ENCODE assay signal across 24 mouse cellular contexts in genomic region chr17:4391210-4391609, GRCm38 (mm10).
A peak's percentile ranks its signal among the peaks of the same experiment; 100 is the strongest.
DNase-seq lines count a peak whose midpoint lies in the region; ATAC-seq and TF ChIP-seq lines count a peak whose summit lies in the region.
"Had no signal": no experiment of that assay in that cellular context is flagged by ENCODE, and none has a peak within 500 bp of the region (broad histone marks: within the 10 kb centered on the region; RNA-seq: fewer than 3 reads in every experiment).

No protein-coding gene starts in this region.

- WGBS in liver, adult 2 months: 12% methylated on average over 1 of the region's 1 CpGs
- WGBS in liver, embryonic 12.5 days (ENCODE audit: insufficient replicate concordance): 61% methylated on average over 1 of the region's 1 CpGs
- 29% methylated on average over 1 of the region's 1 CpGs for WGBS in lung, embryonic 16.5 days
- WGBS in lung, adult 2 months: 36% methylated on average over 1 of the region's 1 CpGs

- H3K27ac ChIP-seq in liver, adult 2 months (replicated peaks; ENCODE audit: insufficient read depth, low read depth, low read length): no peak overlapping the region
- no peak overlapping the region for H3K27ac ChIP-seq in liver, embryonic 12.5 days
- peak overlapping the region; percentile 52 for H3K27ac ChIP-seq in lung, embryonic 16.5 days (ENCODE audit: low read length)
- H3K27ac ChIP-seq: embryonic facial prominence, embryonic 10.5 days; embryonic facial prominence, embryonic 12.5 days; forebrain, embryonic 13.5 days; forebrain, embryonic 15.5 days had no signal

- no peaks in the 10 kb centered on the region for H3K27me3 ChIP-seq in liver, adult 2 months (ENCODE audit: control insufficient read depth, insufficient read depth, low read length)
- H3K27me3 ChIP-seq in liver, embryonic 12.5 days (replicated peaks): no peaks in the 10 kb centered on the region
- H3K27me3 ChIP-seq in lung, embryonic 16.5 days (ENCODE audit: control insufficient read depth, insufficient read depth, low read depth, low read length): no peaks in the 10 kb centered on the region
- H3K27me3 ChIP-seq: CH12.LX; embryonic facial prominence, embryonic 12.5 days; forebrain, embryonic 13.5 days; forebrain, embryonic 15.5 days; Patski had no signal

- H3K4me3 ChIP-seq in liver, adult 2 months (ENCODE audit: insufficient read depth, low read depth, low read length): no peak overlapping the region
- no peak overlapping the region for H3K4me3 ChIP-seq in liver, embryonic 12.5 days
- H3K4me3 ChIP-seq in lung, embryonic 16.5 days (ENCODE audit: low read length): no peak overlapping the region
- no peak overlapping the region for H3K4me3 ChIP-seq in lung, adult 2 months (replicated peaks; ENCODE audit: extremely low read depth, low read depth, low read length)
- H3K4me3 ChIP-seq: embryonic facial prominence, embryonic 10.5 days; embryonic facial prominence, embryonic 12.5 days; forebrain, embryonic 13.5 days; forebrain, embryonic 15.5 days had no signal

- H3K9ac ChIP-seq in liver, adult 2 months (ENCODE audit: low read depth, low read length): no peak overlapping the region
- H3K9ac ChIP-seq in liver, embryonic 12.5 days: no peak overlapping the region
- H3K9ac ChIP-seq in lung, embryonic 16.5 days (ENCODE audit: low read length): no peak overlapping the region
- H3K9ac ChIP-seq: embryonic facial prominence, embryonic 12.5 days; forebrain, embryonic 13.5 days; forebrain, embryonic 15.5 days had no signal

- no peak for TF ChIP-seq CTCF in liver, adult 2 months (IDR thresholded peaks at IDR 0.05; ENCODE audit: low read depth, low read length)
- TF ChIP-seq CTCF in lung, adult 2 months (IDR thresholded peaks at IDR 0.05; ENCODE audit: insufficient read depth, low read length): no peak

- no peaks in the 10 kb centered on the region for H3K9me3 ChIP-seq in liver, embryonic 12.5 days (replicated peaks)
- H3K9me3 ChIP-seq in lung, embryonic 16.5 days (ENCODE audit: control insufficient read depth, low read length): no peaks in the 10 kb centered on the region
- H3K9me3 ChIP-seq: embryonic facial prominence, embryonic 10.5 days; embryonic facial prominence, embryonic 12.5 days; forebrain, embryonic 13.5 days; forebrain, embryonic 15.5 days; G1E had no signal

- 0 out of 2 replicates have a peak, but pooled peaks cover 3% of the 10 kb centered on the region for H3K4me1 ChIP-seq in liver, adult 2 months (ENCODE audit: control insufficient read depth, insufficient read depth, low read length)
- H3K4me1 ChIP-seq in liver, embryonic 12.5 days: peaks cover 4% of the 10 kb centered on the region; the same call in 1 of the 2 replicates
- H3K4me1 ChIP-seq in lung, embryonic 16.5 days (replicated peaks; ENCODE audit: control insufficient read depth, insufficient read depth, low read length): 0 out of 2 replicates have a peak, but pooled peaks cover 5% of the 10 kb centered on the region
- H3K4me1 ChIP-seq in lung, adult 2 months (ENCODE audit: control insufficient read depth, insufficient read depth, low read length): no peaks in the 10 kb centered on the region; the same call in 1 of the 2 replicates
- H3K4me1 ChIP-seq: embryonic facial prominence, embryonic 10.5 days; embryonic facial prominence, embryonic 12.5 days; forebrain, embryonic 13.5 days; forebrain, embryonic 15.5 days had no signal

- TF ChIP-seq POLR2A in liver, adult 2 months (IDR thresholded peaks at IDR 0.05; ENCODE audit: extremely low read depth, insufficient read depth, low read length): no peak
- TF ChIP-seq POLR2A in lung, adult 2 months (IDR thresholded peaks at IDR 0.05; ENCODE audit: borderline replicate concordance, extremely low read depth, low read depth, low read length): no peak

- no peaks in the 10 kb centered on the region for H3K79me2 ChIP-seq in liver, adult 2 months (ENCODE audit: control insufficient read depth, insufficient read depth, low read length)

- H3K4me2 ChIP-seq in liver, embryonic 12.5 days: no peak overlapping the region
- H3K4me2 ChIP-seq in lung, embryonic 16.5 days (ENCODE audit: low read depth, low read length): no peak overlapping the region
- H3K4me2 ChIP-seq: embryonic facial prominence, embryonic 12.5 days; forebrain, embryonic 13.5 days; forebrain, embryonic 15.5 days had no signal

- no peak for ATAC-seq in liver, embryonic 12.5 days
- peak; percentile 76 for ATAC-seq in lung, embryonic 16.5 days (ENCODE audit: low read depth)
- ATAC-seq: activated CD4-positive, CD25-positive, alpha-beta regulatory T cell, adult 4 months; CD4-positive, CD25-positive, alpha-beta regulatory T cell, adult 4 months; forebrain, embryonic 13.5 days; forebrain, embryonic 15.5 days; Patski had no signal

- peak; percentile 53 for DNase-seq in liver, adult 2 months (ENCODE audit: extremely low read depth, low read depth, low spot score)
- no peak for DNase-seq in lung, adult 2 months
- peak; percentile 5 for DNase-seq in lung, postnatal 36 days
- no peak for DNase-seq in lung, postnatal 25 days (ENCODE audit: low spot score)
- DNase-seq: adrenal gland, adult 8-10 months; adrenal gland, postnatal 14 days; adrenal gland, postnatal 36 days; B cell, adult 2 months; cerebellum, adult 11-12 months; cerebellum, adult 2 months; cerebellum, adult 9-10 months; cerebellum, postnatal 10 days; cerebellum, postnatal 25 days had no signal

- H3K36me3 ChIP-seq in liver, adult 2 months (ENCODE audit: control insufficient read depth, insufficient read depth, low read length): no peaks in the 10 kb centered on the region
- H3K36me3 ChIP-seq in liver, embryonic 12.5 days: no peaks in the 10 kb centered on the region
- no peaks in the 10 kb centered on the region for H3K36me3 ChIP-seq in lung, embryonic 16.5 days (ENCODE audit: control insufficient read depth, insufficient read depth, low read length)
- H3K36me3 ChIP-seq: embryonic facial prominence, embryonic 10.5 days; embryonic facial prominence, embryonic 12.5 days; forebrain, embryonic 15.5 days; G1E had no signal

Comparison
In these comparisons a context has a peak if more than half of its experiments do, and no peak if none do; other contexts are left out.
1. DNase-seq: peak in liver, adult 2 months (single experiment) and lung, postnatal 36 days (single experiment); none in lung, adult 2 months (single experiment) and lung, postnatal 25 days (single experiment).